Mouse (Mus musculus) limb, embryonic 11.5 days (tissue): Measurements from ENCODE around the gene 4930432M17Rik. TPM values are rescaled to one million over a fixed set of nuclear protein-coding genes. Genes with fewer than 3 reads are reported as not detected.
A peak's percentile ranks its signal among the peaks of the same experiment; 100 is the strongest.

Source experiments
- ATAC-seq: fragments of 200-750 bp; cut with Nextera tagmentation; 2 replicates; pipeline ENCODE4 v1.8.0; 2017; ENCODE audit warnings: low read depth; ENCODE audit not compliant: insufficient number of reproducible peaks, low FRiP score, low TSS enrichment
- DNase-seq: peaks from one replicate; pipeline ENCODE4 v3.0.0-alpha.2; 2015; ENCODE audit warnings: low spot score
- H3K27ac ChIP-seq: fragments of 300-500 bp; sonication (generic); replicated peaks from 2 replicates; pipeline ENCODE4 v1.5.1; 2014; ENCODE audit warnings: low read depth, mild to moderate bottlenecking, low read length
- H3K27me3 ChIP-seq: fragments of 300-500 bp; sonication (generic); 2 replicates; pipeline ENCODE4 v1.6.1; 2014; ENCODE audit warnings: mild to moderate bottlenecking, low read length, mixed read lengths; ENCODE audit not compliant: control insufficient read depth, insufficient read depth
- H3K36me3 ChIP-seq: fragments of 300-500 bp; sonication (generic); 2 replicates; pipeline ENCODE4 v1.6.1; 2014; ENCODE audit warnings: mild to moderate bottlenecking, low read length, moderate library complexity, mixed read lengths; ENCODE audit not compliant: control insufficient read depth, insufficient read depth
- H3K4me1 ChIP-seq: fragments of 300-500 bp; sonication (generic); 2 replicates; pipeline ENCODE4 v1.6.1; 2014; ENCODE audit warnings: low read length, mixed read lengths; ENCODE audit not compliant: control insufficient read depth, insufficient read depth
- H3K4me2 ChIP-seq: fragments of 300-500 bp; sonication (generic); 2 replicates; pipeline ENCODE4 v1.6.1; 2014; ENCODE audit warnings: low read depth, mild to moderate bottlenecking, moderate library complexity; ENCODE audit not compliant: severe bottlenecking
- H3K4me3 ChIP-seq: fragments of 300-500 bp; sonication (generic); 2 replicates; pipeline ENCODE4 v1.5.1; 2014; ENCODE audit warnings: low read depth, low read length
- H3K9ac ChIP-seq: fragments of 300-500 bp; sonication (generic); 2 replicates; pipeline ENCODE4 v1.6.1; 2014; ENCODE audit warnings: mild to moderate bottlenecking, low read length
- H3K9me3 ChIP-seq: fragments of 300-500 bp; sonication (generic); 2 replicates; pipeline ENCODE4 v1.6.1; 2016; ENCODE audit warnings: low read length; ENCODE audit not compliant: control insufficient read depth
- WGBS: fragments of 180-500 bp; shearing (Covaris S2); extraction: QIAGEN DNeasy Blood & Tissue Kit; methylation state at CpG from one replicate; pipeline ENCODE4 v1.1.7; 2014; 5-methylcytosine and 5-hydroxymethylcytosine counted together
- polyA plus RNA-seq: library from polyadenylated mRNA; unstranded; fragments of >200 nt; fragmentation: Nextera tagmentation; extraction: Ambion mirVana; gene quantifications from 2 replicates; pipeline ENCODE4 v1.2.1, GENCODE M21; 2014

The 4930432M17Rik gene
- polyA plus RNA-seq, 1 experiment from 2014 or later = not detected

- Histone ChIP-seq H3K9me3 (no peaks in the 10 kb centered on the region), H3K4me2 (no peak overlapping the region), H3K27me3 (no peaks in the 10 kb centered on the region), H3K36me3 (no peaks in the 10 kb centered on the region), H3K9ac (no peak overlapping the region), H3K4me1 (peaks cover 6% of the 10 kb centered on the region; the same call in 1 of the 2 replicates), H3K4me3 (no peak overlapping the region), H3K27ac (no peak overlapping the region)
- ATAC-seq (no peak), DNase-seq (no peak)
- WGBS = 66% methylated on average over 6 of the region's 6 CpGs
Observed at GRCm38 (mm10) chr3:121715741-121716459, 45.3 kb downstream of the 4930432M17Rik start.

- Histone ChIP-seq H3K36me3 (no peaks in the 10 kb centered on the region), H3K4me1 (peaks cover 6% of the 10 kb centered on the region; the same call in 1 of the 2 replicates), H3K4me3 (no peak overlapping the region), H3K4me2 (no peak overlapping the region), H3K27ac (no peak overlapping the region), H3K27me3 (no peaks in the 10 kb centered on the region), H3K9me3 (no peaks in the 10 kb centered on the region), H3K9ac (no peak overlapping the region)
- ATAC-seq (no peak), DNase-seq (no peak)
- 88% methylated on average over 5 of the region's 5 CpGs for WGBS
Observed at GRCm38 (mm10) chr3:121716480-121716879, 45.9 kb downstream of the 4930432M17Rik start.

GRCm38 (mm10) chr3:121718679-121719078 is 48.1 kb downstream of the 4930432M17Rik start:
- DNase-seq = no peak

GRCm38 (mm10) chr3:121719701-121720100 is 49.1 kb downstream of the 4930432M17Rik start:
- ATAC-seq = no peak

More at GRCm38 (mm10) chr3:121718679-121719078, 48.1 kb downstream of the 4930432M17Rik start:
- Histone ChIP-seq H3K4me2 (no peak overlapping the region), H3K4me3 (no peak overlapping the region), H3K36me3 (no peaks in the 10 kb centered on the region), H3K27ac (no peak overlapping the region), H3K9me3 (no peaks in the 10 kb centered on the region), H3K9ac (no peak overlapping the region), H3K4me1 (peaks cover 6% of the 10 kb centered on the region; the same call in 1 of the 2 replicates), H3K27me3 (peaks cover 1% of the 10 kb centered on the region; the same call in 1 of the 2 replicates)
- 56% methylated on average over 8 of the region's 8 CpGs for WGBS
- ATAC-seq = no peak

GRCm38 (mm10) chr3:121720801-121721690 is 50.5 kb downstream of the 4930432M17Rik start:
- Histone ChIP-seq H3K4me1 (peaks cover 14% of the 10 kb centered on the region; the same call in 1 of the 2 replicates), H3K9me3 (no peaks in the 10 kb centered on the region), H3K36me3 (no peaks in the 10 kb centered on the region), H3K27ac (no peak overlapping the region), H3K4me3 (no peak overlapping the region), H3K4me2 (no peak overlapping the region), H3K9ac (no peak overlapping the region), H3K27me3 (peaks cover 11% of the 10 kb centered on the region)
- ATAC-seq (no peak), DNase-seq (no peak)
- 41% methylated on average over 14 of the region's 14 CpGs for whole genome bisulfite sequencing

More at GRCm38 (mm10) chr3:121719701-121720100, 49.1 kb downstream of the 4930432M17Rik start:
- no peak for DNase-seq
- Histone ChIP-seq H3K27ac (no peak overlapping the region), H3K4me1 (peaks cover 14% of the 10 kb centered on the region; the same call in 1 of the 2 replicates), H3K27me3 (peaks cover 11% of the 10 kb centered on the region), H3K4me2 (no peak overlapping the region), H3K9ac (no peak overlapping the region), H3K36me3 (no peaks in the 10 kb centered on the region), H3K9me3 (no peaks in the 10 kb centered on the region), H3K4me3 (no peak overlapping the region)
- 84% methylated on average over 3 of the region's 3 CpGs for WGBS

- no peak overlapping the region for H3K9ac ChIP-seq
- no peaks in the 10 kb centered on the region for H3K36me3 ChIP-seq
- no peaks in the 10 kb centered on the region for H3K9me3 ChIP-seq
- H3K4me3 ChIP-seq = no peak overlapping the region
- ATAC-seq (no peak), DNase-seq (no peak)
- H3K27me3 ChIP-seq = peaks cover 11% of the 10 kb centered on the region
- WGBS = 61% methylated on average over 7 of the region's 7 CpGs
- H3K4me2 ChIP-seq = no peak overlapping the region
- H3K27ac ChIP-seq = no peak overlapping the region
- H3K4me1 ChIP-seq = peaks cover 14% of the 10 kb centered on the region; the same call in 1 of the 2 replicates
Observed at GRCm38 (mm10) chr3:121721691-121722070, 51.1 kb downstream of the 4930432M17Rik start.

- Histone ChIP-seq H3K4me1 (peaks cover 14% of the 10 kb centered on the region; the same call in 1 of the 2 replicates), H3K9me3 (no peaks in the 10 kb centered on the region), H3K4me2 (peak within 1 kb of the TSS; percentile 57), H3K27me3 (peaks cover 11% of the 10 kb centered on the region), H3K4me3 (peak within 1 kb of the TSS; percentile 54), H3K9ac (peak within 1 kb of the TSS; percentile 47), H3K27ac (no peak within 1 kb of the TSS), H3K36me3 (no peaks in the 10 kb centered on the region)
- WGBS = under 1% methylated on average over 69 of the region's 73 CpGs
- peak; percentile 88 for DNase-seq
- ATAC-seq = peak; percentile 91
Observed at GRCm38 (mm10) chr3:121722971-121723844, 52.6 kb downstream of the 4930432M17Rik start, which contains the start of gene F3. Gene F3 (plus strand): TSS chr3:121723537.
